Mouse (Mus musculus): ENCODE data around the gene Tufm. TPM values are rescaled to one million over a fixed set of nuclear protein-coding genes. Genes with fewer than 3 reads are reported as not detected.

The Tufm gene
- total RNA-seq, 2 experiments from 2014 or later = 215 to 222 TPM

DNA sequence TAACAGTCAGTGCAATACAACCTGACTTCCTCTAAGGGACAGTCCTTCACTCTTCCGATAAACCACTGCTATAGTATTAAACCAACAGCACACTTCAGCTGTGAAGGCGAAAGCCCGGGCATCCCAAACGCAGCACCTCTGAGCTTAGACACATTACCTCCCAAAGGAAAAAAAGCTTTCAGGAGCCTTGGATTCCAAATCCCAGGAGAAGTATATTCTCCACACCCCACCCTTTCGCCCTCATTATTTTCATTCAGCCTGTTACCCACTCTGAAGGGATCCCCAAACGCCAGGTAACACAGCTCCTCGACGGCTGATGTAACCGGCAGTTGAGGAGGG is 14.5 kb downstream of the Tufm start:
- no peak for DNase-seq

DNA sequence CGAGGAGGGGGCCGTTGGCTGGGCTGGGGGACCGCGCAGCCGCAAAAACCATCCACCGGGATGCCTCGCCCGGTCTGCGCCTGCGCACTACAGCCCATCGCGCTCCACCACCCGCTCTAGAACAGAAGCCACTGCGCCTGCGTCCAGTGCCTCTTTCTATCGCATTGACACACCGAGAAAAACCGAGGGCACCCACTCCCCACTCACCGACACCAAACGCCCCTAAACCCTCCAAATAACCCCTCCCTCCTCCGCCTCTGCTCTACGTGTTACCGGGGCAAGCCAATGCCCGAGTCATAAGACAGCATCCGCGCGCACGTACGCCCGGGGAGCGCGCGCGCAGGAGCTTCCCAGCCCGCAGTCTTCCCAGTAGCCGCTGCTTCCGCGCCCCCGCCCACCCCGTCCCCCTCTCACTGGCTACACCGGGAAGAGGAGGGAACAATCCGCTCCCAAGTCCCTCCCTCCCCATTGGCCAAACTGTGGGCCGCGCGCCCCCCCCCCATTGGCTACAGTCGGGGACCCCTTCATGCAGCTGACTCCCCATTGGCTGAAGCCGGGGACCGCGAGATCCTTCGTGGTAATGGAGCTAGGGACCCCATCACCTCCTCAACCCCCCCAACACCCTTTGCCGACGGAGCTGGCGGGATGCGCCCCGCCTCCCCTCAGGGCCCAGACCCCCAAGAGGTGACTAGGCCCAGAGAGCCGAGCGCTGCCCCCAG is 15.0 kb downstream of the Tufm start:
- DNase-seq = peak; percentile 94

DNA sequence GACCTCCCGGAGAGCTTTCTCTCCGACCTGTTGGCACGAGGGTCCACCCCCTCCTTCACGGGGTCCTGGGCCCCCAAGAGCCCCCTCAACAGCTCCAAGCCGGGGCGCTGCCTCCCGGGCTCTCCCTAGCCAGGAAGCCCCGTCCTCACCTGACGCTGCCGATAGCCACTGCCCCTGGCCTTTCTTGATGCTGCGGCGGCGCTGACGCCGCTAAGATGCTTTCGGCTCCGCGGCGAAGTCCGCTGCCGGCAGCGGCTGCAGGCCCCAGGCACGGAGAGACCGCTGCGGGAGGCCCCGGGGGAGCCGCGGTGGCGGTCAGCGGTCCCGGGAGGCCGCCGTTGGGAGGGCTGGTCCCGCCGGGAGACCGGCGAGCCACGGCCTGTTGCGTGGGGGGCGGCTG is 15.6 kb downstream of the Tufm start:
- no peak for DNase-seq

DNA sequence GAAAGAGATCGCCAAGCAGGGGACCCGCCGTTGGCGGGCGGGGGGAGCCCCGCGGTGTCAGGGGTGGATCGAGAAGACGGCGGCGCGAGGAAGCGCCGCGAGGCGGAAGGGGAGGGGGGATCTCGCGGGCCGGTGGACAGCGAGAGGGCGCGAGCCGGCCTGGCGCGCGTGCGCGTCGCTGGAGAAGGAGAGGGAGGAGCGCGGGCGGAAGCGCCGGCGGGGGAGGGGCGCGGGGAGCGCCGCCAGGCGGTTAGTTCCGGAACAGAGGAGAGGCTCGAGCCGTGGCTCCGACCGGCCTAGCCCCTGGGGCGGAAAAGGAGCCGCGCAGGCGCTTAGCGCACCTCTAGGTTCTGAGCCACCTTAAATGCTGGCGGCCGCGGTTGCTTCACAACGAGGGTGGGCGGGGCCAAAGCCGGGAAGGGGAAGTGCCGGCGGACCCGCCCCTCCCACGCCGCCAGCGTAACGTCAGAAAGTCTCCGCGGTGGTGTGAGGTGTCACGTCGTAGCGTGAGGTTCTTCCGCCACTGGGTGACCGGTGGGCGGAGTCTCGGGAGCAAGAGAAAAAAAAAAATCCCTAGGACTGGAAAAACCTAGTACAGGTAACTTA is 16.2 kb downstream of the Tufm start, which contains the start of gene Atxn2l:
Gene Atxn2l (minus strand): TSS at position 165 of the 606 bp plus-strand sequence.
- DNase-seq = peak; percentile 99

DNA sequence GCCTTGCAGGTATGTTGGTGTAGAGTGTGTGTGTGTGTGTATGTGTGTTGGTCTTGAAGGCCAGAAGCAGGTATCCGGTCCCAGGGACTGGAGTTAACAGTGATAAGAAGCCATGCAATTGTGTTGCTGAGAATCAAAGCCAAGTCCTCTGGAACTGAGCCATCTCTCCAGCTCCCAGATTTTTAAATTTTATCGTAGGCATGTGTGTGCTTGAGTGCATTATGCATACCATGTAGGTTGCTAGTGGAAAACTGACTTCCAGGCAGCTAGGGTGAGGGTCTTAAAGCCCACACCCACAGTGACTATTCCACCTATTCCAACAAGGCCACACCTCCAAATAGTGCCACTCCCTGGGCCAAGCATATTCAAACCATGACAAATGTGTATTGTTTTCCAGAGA is 17.8 kb downstream of the Tufm start:
- no peak for DNase-seq

DNA sequence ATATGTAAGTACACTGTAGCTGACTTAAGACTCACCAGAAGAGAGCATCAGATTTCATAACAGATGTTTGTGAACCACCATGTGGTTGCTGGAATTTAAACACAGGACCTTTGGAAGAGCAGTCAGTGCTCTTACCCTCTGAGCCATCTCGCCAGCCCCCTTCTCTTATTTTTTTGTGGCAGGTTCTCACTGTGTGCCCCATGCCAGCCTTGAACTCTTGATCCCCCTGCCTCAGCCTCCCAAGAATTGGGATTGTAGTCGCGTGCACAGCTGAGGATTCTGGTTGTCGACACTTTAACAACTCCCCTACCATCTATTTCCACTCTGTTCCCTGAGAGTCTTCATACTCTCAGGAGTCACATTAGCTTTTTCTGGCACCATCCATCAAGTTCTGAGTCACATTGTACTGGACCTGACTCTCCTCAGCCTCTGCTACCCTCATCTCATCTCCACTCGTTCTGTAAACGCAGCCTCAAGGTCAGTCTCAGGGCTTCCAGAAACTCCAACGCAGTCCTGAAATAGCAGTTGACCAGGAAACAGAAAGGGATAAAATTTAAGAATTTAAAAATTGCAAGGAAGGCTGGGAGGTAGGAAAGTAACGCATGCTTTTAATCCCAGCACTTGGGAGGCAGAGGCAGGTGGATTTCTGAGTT is 20.1 kb downstream of the Tufm start:
- DNase-seq = no peak

DNA sequence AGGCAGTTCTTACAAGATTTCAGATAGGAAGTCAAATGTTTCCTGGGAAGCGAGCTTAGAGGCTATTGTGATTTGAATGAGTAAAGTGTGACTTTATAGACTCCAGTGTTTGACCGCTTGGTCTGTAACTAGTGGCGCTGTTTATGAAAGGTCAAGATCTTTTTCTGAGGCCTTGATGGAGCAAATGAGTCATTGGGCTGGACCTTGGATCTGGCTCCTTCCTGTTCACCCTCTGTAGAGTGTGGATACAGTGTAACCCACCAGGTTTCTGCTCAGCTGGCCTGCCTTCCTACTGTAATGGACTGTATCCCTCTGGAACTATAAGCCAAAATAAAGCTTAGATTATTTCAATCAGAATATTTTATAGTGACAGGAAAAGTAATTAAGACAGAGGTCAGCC is 24.1 kb downstream of the Tufm start:
- DNase-seq = peak; percentile 44

DNA sequence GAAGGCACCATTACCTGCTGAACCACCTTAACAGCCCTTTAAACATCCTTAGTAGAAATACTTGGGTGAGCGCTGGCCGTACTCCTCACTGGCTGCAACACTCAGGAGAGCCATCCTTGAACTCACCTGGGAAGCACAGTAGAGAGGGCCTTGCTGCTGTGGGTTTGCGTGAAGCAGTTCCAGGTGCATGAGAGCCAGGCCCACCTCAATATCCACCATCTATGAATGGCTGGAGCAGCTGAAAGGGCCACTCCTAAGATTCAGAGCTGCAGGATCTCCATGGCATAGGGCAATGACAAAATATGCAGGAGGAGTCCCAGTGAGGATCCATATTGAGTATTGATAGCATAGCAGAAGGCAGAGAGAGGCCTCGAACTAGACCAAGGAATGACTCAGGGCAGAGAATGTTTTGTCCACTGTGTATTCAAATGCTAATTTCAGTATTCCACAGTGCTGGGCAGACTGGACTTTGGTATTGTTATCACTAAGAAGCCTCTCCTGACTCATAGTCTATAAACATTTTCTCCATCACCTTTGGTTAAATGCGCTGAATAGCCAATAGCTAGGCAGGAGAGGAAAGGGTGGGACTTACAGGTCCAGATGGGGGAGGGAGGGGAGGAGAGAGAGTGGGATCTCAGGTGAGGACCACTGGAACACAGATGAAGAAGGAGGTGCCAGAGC is 31.2 kb downstream of the Tufm start:
- no peak for DNase-seq

DNA sequence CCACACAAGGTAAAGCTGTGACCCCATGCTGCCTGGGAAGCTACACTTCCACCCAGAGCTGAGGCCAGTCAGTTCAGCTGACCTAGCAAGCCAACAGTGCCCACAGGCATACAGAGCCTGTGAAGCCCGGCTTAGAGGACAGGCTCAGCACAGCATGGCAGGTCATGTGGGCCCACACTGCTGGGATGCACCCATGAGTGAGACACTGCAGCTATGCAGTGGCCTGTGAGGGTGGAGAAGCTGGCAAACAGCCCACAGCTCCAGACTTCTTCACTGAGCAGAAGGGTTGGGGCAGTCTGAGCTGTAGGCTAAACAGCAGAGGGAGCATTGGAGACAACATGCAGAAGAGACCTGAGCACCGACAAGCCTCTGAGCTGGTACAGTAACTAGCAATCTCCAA is 32.4 kb downstream of the Tufm start:
- peak; percentile 45 for DNase-seq

DNA sequence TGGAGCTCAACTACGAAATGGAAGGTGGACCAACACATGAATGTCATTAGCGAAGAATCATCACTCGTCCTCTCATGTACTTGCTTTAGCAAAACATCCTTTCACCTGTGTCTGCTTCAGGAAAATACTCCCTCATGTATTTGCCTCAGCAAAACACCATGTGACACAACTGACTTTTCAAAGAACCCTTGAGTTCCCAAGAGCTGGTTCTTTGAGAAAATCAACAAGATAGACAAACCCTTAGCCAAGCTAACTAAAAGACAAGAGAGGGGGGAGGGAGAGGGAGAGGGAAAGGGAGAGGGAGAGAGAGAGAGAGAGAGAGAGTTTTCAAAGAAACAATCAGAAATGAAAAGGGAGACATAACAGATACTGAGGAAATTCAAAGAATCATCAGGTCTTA is 36.2 kb downstream of the Tufm start:
- no peak for DNase-seq

DNA sequence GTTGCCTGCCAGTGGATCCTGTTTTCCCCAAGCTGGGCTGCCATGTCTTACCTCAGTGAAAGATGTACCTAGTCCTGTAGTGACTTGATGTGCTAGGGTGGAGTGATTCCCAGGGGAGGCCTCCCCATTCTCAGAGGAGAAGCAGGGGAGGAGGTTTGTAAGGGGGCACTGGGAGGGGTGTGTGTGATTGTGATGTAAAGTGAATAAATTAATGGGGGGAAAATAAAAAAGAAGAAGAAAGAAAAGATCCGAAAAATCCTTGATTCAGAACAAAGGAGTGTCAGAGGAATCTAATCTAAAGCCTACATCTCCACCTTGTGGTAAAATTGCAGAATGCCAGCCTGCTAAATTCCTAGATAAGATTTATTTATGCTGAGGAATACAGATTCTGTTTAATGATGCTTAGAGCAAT is 41.0 kb downstream of the Tufm start:
- peak; percentile 23 for DNase-seq

DNA sequence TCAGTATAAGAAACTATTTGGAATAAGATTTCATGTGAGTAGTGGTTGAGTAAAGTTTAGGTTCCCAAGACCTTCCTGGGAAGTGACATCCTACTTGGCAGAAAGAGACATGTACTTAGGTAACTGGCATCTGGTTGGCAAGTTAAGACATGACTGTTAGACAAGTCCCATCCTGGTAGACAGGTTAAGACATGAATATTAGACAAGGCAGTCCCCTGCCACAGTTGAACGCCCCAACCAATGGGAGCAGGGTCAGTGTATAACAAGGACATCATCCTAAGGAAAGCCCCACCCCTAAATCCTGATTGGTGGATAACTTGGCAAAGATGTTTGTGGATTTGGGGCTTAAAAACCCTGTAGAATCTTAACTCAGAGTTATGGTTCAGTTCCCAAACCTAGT is 46.3 kb downstream of the Tufm start:
- no peak for DNase-seq

DNA sequence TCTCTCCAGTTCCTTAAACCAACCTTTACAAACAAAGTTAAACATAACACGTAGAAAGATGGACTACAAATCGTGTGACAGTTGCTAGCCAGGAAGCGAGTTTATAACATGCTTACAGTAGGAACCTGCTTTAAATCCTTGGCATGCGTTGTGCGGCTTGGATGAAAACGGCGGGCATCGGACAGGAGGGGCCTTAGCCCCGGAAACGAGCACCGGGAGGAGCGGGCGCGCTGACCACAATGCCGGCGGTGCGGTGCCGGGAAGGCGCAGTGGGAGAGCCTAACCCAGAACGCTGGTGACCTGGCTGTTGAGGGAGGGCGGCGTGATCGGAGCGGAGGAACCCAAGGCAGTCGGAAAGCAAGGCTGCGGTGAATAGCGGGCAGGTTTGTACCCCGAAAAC is 48.6 kb downstream of the Tufm start:
- DNase-seq = peak; percentile 44

DNA sequence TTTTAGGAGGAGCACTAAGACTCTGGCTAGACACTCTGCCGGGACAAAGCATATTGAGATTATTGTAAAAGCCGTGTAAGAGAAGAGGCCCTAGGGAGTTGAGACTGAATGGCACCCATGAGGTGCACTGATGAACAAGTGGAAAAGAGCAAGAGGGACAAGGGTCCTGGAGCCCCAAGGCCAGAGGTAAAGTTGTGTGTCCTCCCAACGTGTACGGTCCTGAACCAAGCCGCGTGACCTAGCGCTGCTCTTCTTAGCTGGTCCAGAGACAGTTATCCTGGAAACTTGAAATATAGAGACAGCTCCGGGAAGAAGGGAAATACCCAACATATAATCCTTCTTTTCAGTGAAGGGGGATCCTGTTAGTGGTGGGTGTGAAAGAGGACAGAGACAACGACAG is 49.3 kb downstream of the Tufm start:
- DNase-seq = no peak

DNA sequence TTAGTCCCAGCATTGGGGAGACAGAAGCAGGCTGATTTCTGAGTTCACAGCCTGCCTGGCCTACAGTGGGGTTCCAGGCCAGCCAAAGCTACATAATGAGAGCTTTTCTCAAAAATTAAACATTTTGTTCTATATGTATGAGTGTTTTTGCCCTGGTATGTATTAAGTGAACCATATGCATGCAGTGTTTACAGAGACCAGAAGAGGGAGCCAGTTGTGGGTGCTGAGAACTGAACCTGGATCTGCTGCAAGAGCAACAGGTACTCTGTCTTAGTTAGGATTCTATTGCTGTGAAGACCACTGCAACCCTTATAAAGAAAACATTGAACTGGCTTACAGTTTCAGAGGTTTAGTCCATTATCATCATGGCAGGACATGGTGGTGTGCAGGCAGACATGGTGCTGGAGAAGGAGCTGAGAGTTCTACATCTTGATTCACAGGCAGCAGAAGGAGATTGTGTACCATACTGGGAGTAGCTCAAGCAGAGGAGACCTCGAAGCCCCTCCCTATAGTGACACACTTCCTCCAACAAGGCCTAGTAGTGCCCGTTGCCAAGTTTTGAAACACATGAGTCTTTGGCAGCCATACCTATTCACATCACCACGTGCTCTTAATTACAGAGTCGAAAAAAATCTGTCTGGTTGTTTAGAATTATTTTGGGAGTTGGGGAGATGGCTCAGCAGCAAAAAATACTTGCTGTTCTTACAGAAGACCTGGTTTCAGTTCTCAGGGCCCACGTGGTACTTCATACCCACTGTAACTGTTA is 50.8 kb downstream of the Tufm start:
- no peak for DNase-seq

Other genes starting within 250 kb of the Tufm start
- 10 to 100 TPM; 40.7 to 52.5 TPM for gene Sbk1, start 214.7 kb upstream of the Tufm start, total RNA-seq (2021)
- 1 to 10 TPM; 4.0 to 4.1 TPM for gene Lat, start 117.8 kb upstream of the Tufm start, total RNA-seq (2021)
- 10 to 100 TPM; 36.6 to 43.9 TPM for gene Spns1, start 109.9 kb upstream of the Tufm start, total RNA-seq (2021)
- gene Nfatc2ip, start 90.6 kb upstream of the Tufm start, total RNA-seq (2021) = 1 to 10 TPM; 6.9 to 7.3 TPM
- gene Cd19, start 72.5 kb upstream of the Tufm start, total RNA-seq (2021) = 1 to 10 TPM; 4.0 to 4.9 TPM
- gene Rabep2, start 58.6 kb upstream of the Tufm start, total RNA-seq (2021) = 10 to 100 TPM; 26.5 to 42.3 TPM
- gene Atp2a1, start 24.3 kb upstream of the Tufm start, total RNA-seq (2021) = 100 to 1,000 TPM; 189 to 579 TPM
- 10 to 100 TPM; 47.5 to 53.4 TPM for gene Sh2b1, start 11.9 kb upstream of the Tufm start, total RNA-seq (2021)
- gene Atxn2l, start 16.1 kb downstream of the Tufm start, total RNA-seq (2021) = 10 to 100 TPM; 65.0 to 84.5 TPM
- 100 to 1,000 TPM; 214 to 223 TPM for gene Eif3c, start 79.0 kb downstream of the Tufm start, total RNA-seq (2021)
- gene Apobr, start 97.6 kb downstream of the Tufm start, total RNA-seq (2021) = 1 to 10 TPM; 2.1 to 2.2 TPM
- gene Cln3, start 98.5 kb downstream of the Tufm start, total RNA-seq (2021) = 10 to 100 TPM; 26.1 to 36.1 TPM
- not detected for gene Il27, start 107.6 kb downstream of the Tufm start, total RNA-seq (2021)
- 10 to 100 TPM; 14.9 to 19.9 TPM for gene Nupr1, start 143.5 kb downstream of the Tufm start, total RNA-seq (2021)
- 10 to 100 TPM; 31.3 to 46.9 TPM for gene Sgf29, start 161.9 kb downstream of the Tufm start, total RNA-seq (2021)
- 100 to 1,000 TPM in 1 of 2 experiments, 10 to 100 TPM in 1; 53.9 to 125 TPM for gene Sult1a1, start 189.1 kb downstream of the Tufm start, total RNA-seq (2021)
- gene Bola2, start 208.0 kb downstream of the Tufm start, total RNA-seq (2021) = 10 to 100 TPM; 67.6 to 81.0 TPM
- gene Slx1b, start 208.4 kb downstream of the Tufm start, total RNA-seq (2021) = 10 to 100 TPM in 1 of 2 experiments, 1 to 10 TPM in 1; 8.2 to 15.0 TPM
- gene Coro1a, start 220.4 kb downstream of the Tufm start, total RNA-seq (2021) = 10 to 100 TPM; 36.1 to 39.3 TPM